Mouse (Mus musculus) CD4-positive helper T cell, adult 2 months (primary cell): Measurements from ENCODE around the gene Adamts20.

ENCODE experiments used
- DNase-seq: peaks from one replicate; pipeline ENCODE4 v3.0.0-alpha.2; 2012; ENCODE audit warnings: low read depth, missing footprints, low spot score

Adamts20 gene

GRCm38 (mm10) chr15:94252962-94253712 is 212.1 kb downstream of the Adamts20 start:
- DNase-seq = peak; percentile 15

GRCm38 (mm10) chr15:94249766-94250165 is 215.5 kb downstream of the Adamts20 start:
- DNase-seq = no peak

GRCm38 (mm10) chr15:94248386-94248785 is 216.8 kb downstream of the Adamts20 start:
- DNase-seq = no peak

DNA sequence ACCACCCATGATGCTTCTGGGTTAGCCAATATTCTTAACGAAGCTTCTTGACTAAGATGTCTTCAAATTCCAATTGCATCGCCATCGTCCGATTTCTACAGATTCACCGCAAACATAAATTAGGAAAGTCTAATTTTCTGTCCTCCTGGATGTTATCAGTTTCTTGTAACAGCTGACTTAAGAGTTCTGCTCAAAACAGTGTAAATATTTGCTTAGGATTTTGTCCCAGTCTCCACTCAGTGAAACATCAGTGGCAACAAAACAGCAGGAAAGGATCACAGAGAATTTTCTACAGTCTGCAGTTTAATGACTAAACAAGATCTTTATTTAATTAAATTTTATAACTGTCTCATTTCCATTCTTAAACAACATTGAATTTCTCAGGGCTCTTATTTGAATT is 218.5 kb downstream of the Adamts20 start:
- no peak for DNase-seq

- no peak for DNase-seq
These were observed 220.9 kb downstream of the Adamts20 start for GRCm38 (mm10) chr15:94244336-94244735.

- DNase-seq = no peak
These were observed 223.1 kb downstream of the Adamts20 start for GRCm38 (mm10) chr15:94242133-94242532.

DNA sequence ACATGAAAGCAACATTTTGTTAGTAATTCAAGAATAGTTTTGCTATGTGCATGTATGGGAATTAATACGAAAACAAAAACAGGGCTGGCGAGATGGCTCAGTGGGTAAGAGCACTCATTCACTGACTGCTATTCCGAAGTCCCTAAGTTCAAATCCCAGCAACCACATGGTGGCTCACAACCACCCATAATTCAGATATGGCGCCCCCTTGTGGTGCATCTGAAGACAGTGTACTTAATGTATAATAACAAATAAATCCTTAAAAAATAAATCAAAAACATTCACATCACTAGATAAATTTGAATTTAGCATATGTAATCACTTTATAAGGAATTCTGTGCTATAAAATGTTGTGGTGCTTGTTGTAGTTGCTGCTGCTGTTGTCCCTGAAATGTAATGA is 225.6 kb downstream of the Adamts20 start:
- peak; percentile 36 for DNase-seq

DNA sequence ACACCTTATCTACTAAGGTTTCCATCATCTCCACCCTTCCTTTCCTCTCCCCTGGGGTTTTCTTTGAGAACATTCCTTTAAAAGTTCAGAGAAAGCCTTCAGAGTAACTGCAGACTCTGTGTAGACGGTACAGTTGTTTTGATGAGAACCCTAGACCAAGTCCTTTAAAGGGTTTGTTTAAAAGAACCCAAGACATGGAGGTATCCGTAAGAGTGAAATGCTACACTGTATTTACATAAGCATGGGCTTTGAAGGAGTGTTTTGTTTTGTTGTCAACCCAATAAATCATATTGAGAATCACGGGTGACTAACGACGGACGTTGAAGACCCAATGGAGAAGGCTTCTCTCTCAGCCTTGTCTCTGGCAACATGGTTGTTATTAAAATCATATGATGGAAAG is 226.1 kb downstream of the Adamts20 start:
- no peak for DNase-seq

DNA sequence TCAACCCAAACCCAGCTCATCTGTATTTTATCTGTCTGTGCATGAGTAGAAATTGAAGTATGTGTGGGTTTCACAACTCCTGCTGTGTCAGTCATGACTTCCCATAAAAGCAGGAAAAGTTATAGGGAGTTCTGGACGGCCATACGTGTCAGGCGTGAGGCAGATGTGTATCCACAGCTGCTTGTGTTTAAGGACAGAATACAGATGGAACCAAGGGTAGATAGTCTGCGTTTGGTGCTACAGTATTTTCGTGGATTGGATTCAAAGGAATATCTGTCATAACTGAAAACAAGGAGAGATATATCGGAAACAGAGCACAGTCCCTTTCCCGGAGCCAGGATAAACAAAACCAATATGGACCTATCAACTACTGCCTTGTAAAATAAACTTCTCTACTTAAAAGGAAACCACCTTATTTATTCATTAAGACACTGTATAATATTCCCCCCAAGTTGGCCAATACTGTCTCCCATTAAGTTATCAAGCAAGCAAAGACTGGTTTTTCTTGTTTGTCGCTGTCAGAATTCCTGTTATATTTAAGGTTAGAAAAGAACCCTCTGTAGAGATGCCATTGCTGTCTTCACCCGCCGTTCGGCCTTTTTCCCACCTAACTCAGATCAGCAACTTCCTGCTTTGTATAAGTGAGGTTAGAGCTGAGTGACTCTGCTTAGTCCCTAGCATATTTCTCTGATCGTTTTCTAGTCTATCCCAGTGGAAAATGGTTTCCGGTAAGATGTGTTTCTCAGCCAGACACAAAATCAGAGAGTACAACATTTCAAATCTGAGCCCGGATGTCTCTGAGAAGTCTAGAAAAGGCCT is 227.0 kb downstream of the Adamts20 start:
- DNase-seq = no peak

DNA sequence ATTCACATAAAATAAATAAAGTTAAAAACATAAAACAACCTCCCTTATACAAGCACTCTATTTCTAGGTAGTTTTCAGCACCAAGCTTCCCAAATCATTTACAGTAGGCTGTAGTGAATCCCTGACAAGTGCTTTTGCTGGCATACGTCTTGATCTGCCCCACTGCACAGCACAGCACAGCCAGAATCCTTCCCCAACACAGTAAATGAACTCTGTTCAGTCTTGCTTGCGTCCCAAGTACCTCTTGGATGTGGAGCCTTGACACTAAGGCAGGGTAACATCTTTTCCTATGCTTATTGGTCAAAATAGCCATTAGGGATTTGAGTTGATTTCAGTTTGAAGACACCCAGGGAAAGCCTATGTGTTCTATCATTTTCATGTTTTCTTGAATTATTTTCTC is 228.5 kb downstream of the Adamts20 start:
- DNase-seq = no peak

DNA sequence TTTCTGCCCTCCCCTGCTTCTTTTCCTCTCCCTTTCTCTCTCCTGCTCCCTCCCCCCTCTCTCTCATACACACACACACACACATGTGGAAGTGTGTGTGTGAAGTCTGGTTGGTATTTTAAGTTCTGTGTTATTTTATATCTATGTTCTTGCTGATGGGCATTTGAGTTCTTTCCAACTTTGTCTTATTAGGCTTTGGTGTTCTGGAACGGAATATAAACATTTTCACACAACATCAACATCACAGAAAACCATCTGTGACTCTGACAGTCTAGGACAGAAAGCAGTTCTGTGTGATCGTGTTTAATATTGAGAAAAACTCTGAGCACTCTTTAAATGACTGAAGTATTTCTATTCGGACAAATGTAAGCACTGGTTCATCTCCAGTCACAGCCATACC is 229.1 kb downstream of the Adamts20 start:
- DNase-seq = no peak

DNA sequence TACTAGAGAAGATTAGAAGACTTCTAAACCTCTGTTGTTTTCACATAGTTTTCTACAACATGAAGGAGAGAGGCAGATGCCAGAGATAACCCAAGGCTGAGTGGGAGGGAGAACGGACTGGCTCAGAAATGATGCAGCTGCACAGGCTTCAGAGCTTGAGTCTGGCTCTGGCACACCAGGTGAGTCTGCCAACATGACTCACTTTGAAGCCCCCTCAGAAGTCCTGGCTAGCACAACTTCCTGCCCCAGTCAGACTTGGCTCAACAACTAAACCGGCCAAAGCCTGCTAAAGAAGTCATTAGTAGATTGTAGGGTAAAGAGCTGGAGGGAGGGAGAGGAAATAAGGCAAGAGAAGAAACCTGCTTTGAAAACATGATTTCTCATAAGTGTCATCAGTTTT is 230.0 kb downstream of the Adamts20 start:
- DNase-seq = peak; percentile 11

DNA sequence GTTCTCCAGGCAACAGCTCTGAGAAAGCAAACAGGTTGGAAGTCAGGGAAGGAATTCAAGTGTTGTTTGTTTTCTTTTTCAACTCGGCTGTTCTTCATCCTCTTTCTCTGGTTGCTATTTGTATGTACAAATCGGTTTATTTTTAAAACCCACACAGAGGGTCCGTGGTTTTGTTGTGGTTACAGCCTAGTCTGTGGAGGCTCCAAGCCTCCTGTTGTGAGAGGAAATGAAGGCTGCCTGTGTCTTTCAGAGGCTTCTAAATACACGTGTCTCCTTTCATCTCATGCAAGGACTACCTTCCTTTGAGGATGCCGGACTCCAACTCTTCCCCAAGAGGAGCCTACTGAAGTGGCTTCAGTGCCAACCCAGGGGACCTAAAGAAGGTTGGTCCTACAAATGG is 234.0 kb downstream of the Adamts20 start:
- DNase-seq = peak; percentile 40

DNA sequence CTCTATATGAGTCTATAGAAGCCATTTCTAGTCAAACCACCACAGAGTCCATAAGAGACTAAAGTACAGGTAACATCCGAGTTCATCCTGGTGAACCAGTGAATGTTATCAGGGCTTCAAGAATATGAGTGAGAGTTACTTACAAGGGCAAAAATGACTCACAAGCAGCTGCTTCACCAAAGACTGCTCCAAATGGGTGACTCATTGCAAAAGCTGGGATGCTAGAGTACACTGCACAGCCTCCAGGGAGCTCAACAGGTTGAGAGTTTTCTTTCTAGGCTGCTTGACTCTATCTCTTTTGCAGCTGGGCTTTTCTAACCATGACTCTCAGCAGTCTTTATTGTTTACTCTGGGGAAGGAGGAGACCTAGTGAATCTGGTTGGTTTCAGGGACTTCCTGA is 237.8 kb downstream of the Adamts20 start:
- DNase-seq = no peak

DNA sequence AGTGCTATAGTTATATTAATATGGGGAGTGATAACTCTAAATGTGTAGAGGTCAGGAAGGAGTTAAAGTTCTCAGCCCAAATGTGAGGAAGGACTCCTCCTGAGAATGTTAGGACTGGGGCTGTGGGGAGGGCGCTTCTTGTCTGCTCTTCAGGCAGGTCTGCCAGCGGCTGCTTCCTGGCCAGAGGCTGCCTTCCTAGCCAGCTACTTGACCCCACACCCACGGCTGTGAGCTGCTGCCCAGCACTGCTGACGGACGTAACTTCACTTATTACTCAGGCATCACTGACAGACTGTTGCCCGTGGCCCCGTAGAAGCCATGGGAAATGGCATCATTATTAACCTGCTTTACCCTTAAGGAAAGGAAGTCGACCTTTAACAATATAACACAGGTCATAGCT is 242.1 kb downstream of the Adamts20 start:
- no peak for DNase-seq

- DNase-seq = peak; percentile 14
These were observed 244.5 kb downstream of the Adamts20 start for GRCm38 (mm10) chr15:94220686-94221085.
